Comparison of ENCODE assay signal across 28 mouse cellular contexts in the genomic region with DNA sequence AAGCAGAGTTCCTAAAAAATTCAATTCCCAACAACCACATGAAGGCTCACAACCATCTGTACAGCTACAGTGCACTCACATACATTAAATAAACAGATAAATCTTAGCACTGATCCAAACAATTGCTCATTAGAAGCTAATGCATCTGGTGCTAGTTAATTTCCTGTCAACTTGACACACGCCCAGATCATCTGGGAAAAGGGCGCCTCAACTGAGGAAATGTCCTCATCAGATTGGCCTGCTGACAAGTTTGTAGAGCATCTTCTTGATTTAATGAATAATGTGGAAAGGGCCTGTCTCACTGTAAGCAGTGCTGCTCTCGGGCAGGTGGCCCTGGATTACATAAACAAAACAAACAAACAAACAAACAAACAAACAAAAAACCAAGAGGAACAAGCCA. TPM values are rescaled to one million over a fixed set of nuclear protein-coding genes. Genes with fewer than 3 reads are reported as not detected.
DNase-seq lines count a peak whose midpoint lies in the region; ATAC-seq and TF ChIP-seq lines count a peak whose summit lies in the region.
"Had no signal": no experiment of that assay in that cellular context is flagged by ENCODE, and none has a peak within 500 bp of the region (broad histone marks: within the 10 kb centered on the region; RNA-seq: fewer than 3 reads in every experiment).

No protein-coding gene starts in this region.

- no peak for ATAC-seq in limb, embryonic 14.5 days (ENCODE audit: low FRiP score, low read depth)
- no peak for ATAC-seq in frontal cortex, adult (ENCODE audit: low TSS enrichment)
- ATAC-seq: forebrain, embryonic 14.5 days; forebrain, postnatal 0 days; hindbrain, embryonic 16.5 days; intestine, embryonic 15.5 days had no signal

- peaks cover 19% of the 10 kb centered on the region for H3K36me3 ChIP-seq in limb, embryonic 14.5 days (ENCODE audit: control insufficient read depth, insufficient read depth, low read length)
- H3K36me3 ChIP-seq in limb, embryonic 10.5 days, result peaks cover 37% of the 10 kb centered on the region
- H3K36me3 ChIP-seq: intestine, embryonic 15.5 days had no signal

- 76% methylated on average over 3 of the region's 3 CpGs for WGBS in limb, embryonic 14.5 days
- 87% methylated on average over 3 of the region's 3 CpGs for WGBS in limb, embryonic 10.5 days

- H3K27me3 ChIP-seq in limb, embryonic 14.5 days (ENCODE audit: control insufficient read depth, insufficient read depth, low read length), result no peaks in the 10 kb centered on the region
- no peaks in the 10 kb centered on the region for H3K27me3 ChIP-seq in limb, embryonic 10.5 days (ENCODE audit: low read depth, poor library complexity, severe bottlenecking)
- H3K27me3 ChIP-seq: CH12.LX; embryonic facial prominence, embryonic 13.5 days; heart, embryonic 13.5 days; hindbrain, embryonic 13.5 days; intestine, embryonic 15.5 days had no signal

- no peak overlapping the region for H3K4me3 ChIP-seq in limb, embryonic 14.5 days (replicated peaks; ENCODE audit: low read length)
- no peak overlapping the region for H3K4me3 ChIP-seq in limb, embryonic 10.5 days
- H3K4me3 ChIP-seq: embryonic facial prominence, embryonic 13.5 days; forebrain, embryonic 10.5 days; heart, adult 2 months; heart, embryonic 13.5 days; hindbrain, embryonic 10.5 days; hindbrain, embryonic 13.5 days; intestine, embryonic 15.5 days had no signal

- no peaks in the 10 kb centered on the region for H3K4me1 ChIP-seq in limb, embryonic 14.5 days (ENCODE audit: control insufficient read depth, insufficient read depth, low read length)
- H3K4me1 ChIP-seq in limb, embryonic 10.5 days, result no peaks in the 10 kb centered on the region
- H3K4me1 ChIP-seq: embryonic facial prominence, embryonic 13.5 days; heart, embryonic 13.5 days; hindbrain, embryonic 10.5 days; hindbrain, embryonic 13.5 days; intestine, embryonic 15.5 days had no signal

- DNase-seq in heart, adult 11 months, result peak; percentile 85
- DNase-seq in heart, postnatal 10 days, result no peak
- DNase-seq in limb, embryonic 14.5 days (ENCODE audit: low spot score), result peak; percentile 18
- DNase-seq in limb, embryonic 10.5 days (ENCODE audit: low spot score), result no peak
- DNase-seq in lung, postnatal 10 days, result peak; percentile 49
- DNase-seq in lung, postnatal 25 days (ENCODE audit: low spot score), result no peak
- DNase-seq: adrenal gland, adult 2 months; adrenal gland, postnatal 14 days; B cell, adult 2 months; cerebellum, adult 11 months; cerebellum, adult 2 months; cerebellum, adult 9-11 months; cerebellum, postnatal 25 days; forebrain, postnatal 0 days; gastrocnemius, postnatal 25 days; heart, adult 2 months; heart, postnatal 36 days had no signal

- H3K4me2 ChIP-seq in limb, embryonic 14.5 days (replicated peaks; ENCODE audit: low read depth, low read length, severe bottlenecking), result no peak overlapping the region
- H3K4me2 ChIP-seq: embryonic facial prominence, embryonic 13.5 days; heart, embryonic 13.5 days; hindbrain, embryonic 13.5 days; intestine, embryonic 15.5 days had no signal

- no peaks in the 10 kb centered on the region for H3K9me3 ChIP-seq in limb, embryonic 14.5 days (ENCODE audit: control insufficient read depth, low read length)
- no peaks in the 10 kb centered on the region for H3K9me3 ChIP-seq in limb, embryonic 10.5 days (replicated peaks)
- H3K9me3 ChIP-seq: embryonic facial prominence, embryonic 13.5 days; forebrain, embryonic 10.5 days; G1E; heart, embryonic 13.5 days; hindbrain, embryonic 10.5 days; hindbrain, embryonic 13.5 days; intestine, embryonic 15.5 days had no signal

- no peak overlapping the region for H3K9ac ChIP-seq in limb, embryonic 14.5 days (ENCODE audit: low read depth, low read length, severe bottlenecking)
- H3K9ac ChIP-seq: embryonic facial prominence, embryonic 13.5 days; forebrain, postnatal 0 days; heart, embryonic 13.5 days; hindbrain, embryonic 13.5 days; intestine, embryonic 15.5 days had no signal

- TF ChIP-seq POLR2A in limb, embryonic 14.5 days (IDR thresholded peaks at IDR 0.05; ENCODE audit: borderline replicate concordance, extremely low read depth, insufficient read depth, insufficient read length), result no peak

- intact Hi-C loops in heart, postnatal 10 days (cut with DNase I), result no loop called here

- no peak overlapping the region for H3K27ac ChIP-seq in limb, embryonic 14.5 days (replicated peaks; ENCODE audit: low read depth, low read length)
- H3K27ac ChIP-seq in limb, embryonic 10.5 days, result no peak overlapping the region
- H3K27ac ChIP-seq: embryonic facial prominence, embryonic 13.5 days; forebrain, embryonic 10.5 days; heart, adult 2 months; heart, embryonic 13.5 days; hindbrain, embryonic 10.5 days; hindbrain, embryonic 13.5 days; intestine, embryonic 15.5 days had no signal

RNA-seq across cellular contexts. Expression of a gene that starts 12.8 kb away (rescaled TPM):
- 1 to 10 TPM; 2.9 to 3.1 TPM for total RNA-seq in heart, postnatal 10 days (2021)
- 8.4 and 8.7 TPM in 2 replicates for polyA plus RNA-seq in limb, embryonic 14.5 days (2012; rRNA removed)
- polyA plus RNA-seq in limb, embryonic 14.5 days (2014; fragmentation: Nextera tagmentation; extraction: Ambion mirVana), result 8.8 and 10.2 TPM in 2 replicates
- polyA plus RNA-seq in limb, embryonic 10.5 days (2016; fragmentation: Nextera tagmentation; extraction: Ambion mirVana), result 9.8 and 10.2 TPM in 2 replicates

RNA-seq across cellular contexts. Expression of a gene that starts 12.9 kb away (rescaled TPM):
- total RNA-seq in heart, postnatal 10 days (2021), result 1 to 10 TPM; 6.3 to 8.4 TPM
- 4.9 and 5.6 TPM in 2 replicates for polyA plus RNA-seq in limb, embryonic 14.5 days (2012; rRNA removed)
- 5.2 TPM in 2 replicates for polyA plus RNA-seq in limb, embryonic 14.5 days (2014; fragmentation: Nextera tagmentation; extraction: Ambion mirVana)
- polyA plus RNA-seq in limb, embryonic 10.5 days (2016; fragmentation: Nextera tagmentation; extraction: Ambion mirVana), result 2.0 and 3.0 TPM in 2 replicates

RNA-seq across cellular contexts. Expression of a gene that starts 59.2 kb away (rescaled TPM):
- 10 to 100 TPM; 35.4 to 45.2 TPM for total RNA-seq in heart, postnatal 10 days (2021)
- 37.7 and 40.2 TPM in 2 replicates for polyA plus RNA-seq in limb, embryonic 14.5 days (2012; rRNA removed)
- polyA plus RNA-seq in limb, embryonic 14.5 days (2014; fragmentation: Nextera tagmentation; extraction: Ambion mirVana), result 78.1 and 79.3 TPM in 2 replicates
- 55.5 and 64.1 TPM in 2 replicates for polyA plus RNA-seq in limb, embryonic 10.5 days (2016; fragmentation: Nextera tagmentation; extraction: Ambion mirVana)

Comparison
In these comparisons a context has a peak if more than half of its experiments do, and no peak if none do; other contexts are left out.
1. DNase-seq: peak in heart, adult 11 months (single experiment), limb, embryonic 14.5 days (single experiment) and lung, postnatal 10 days (single experiment); none in heart, postnatal 10 days (0 of 2), limb, embryonic 10.5 days (single experiment) and lung, postnatal 25 days (single experiment).